Mouse (Mus musculus): ENCODE measurements around the gene Ptgr2. TPM values are rescaled to one million over a fixed set of nuclear protein-coding genes. Genes with fewer than 3 reads are reported as not detected.

The Ptgr2 gene
- polyA plus RNA-seq, 1 experiment from 2014 or later: 27.4 TPM

DNA sequence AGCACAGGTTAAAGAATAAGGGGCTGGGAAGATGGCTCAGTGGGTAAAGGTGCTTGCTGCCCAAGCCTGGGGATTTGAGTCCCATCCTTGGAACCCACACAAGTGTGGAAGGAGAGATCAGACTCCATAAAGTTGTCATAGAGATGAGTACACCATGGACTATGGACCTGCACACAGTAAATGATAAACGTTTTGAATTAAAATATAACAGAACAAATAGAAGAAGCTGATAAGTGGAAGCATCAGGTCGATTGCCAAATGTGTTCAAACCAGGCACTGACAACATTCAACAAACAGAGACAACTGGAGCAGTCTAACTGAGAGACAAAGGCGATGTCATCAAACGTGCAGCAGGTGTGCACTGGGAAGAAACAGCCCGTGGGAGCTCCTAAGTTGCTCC, 11.7 kb upstream of the Ptgr2 start:
- Histone ChIP-seq H3K9ac (ENCODE audit: low read length) (no peak overlapping the region), H3K4me2 (replicated peaks; ENCODE audit: low read depth) (no peak overlapping the region), H3K4me3 (ENCODE audit: low read depth, low read length) (no peak overlapping the region), H3K27ac (replicated peaks) (no peak overlapping the region), H3K36me3 (ENCODE audit: control insufficient read depth, insufficient read depth, low read length) (no peaks in the 10 kb centered on the region), H3K4me1 (replicated peaks; ENCODE audit: control insufficient read depth, insufficient read depth) (no peaks in the 10 kb centered on the region), H3K27me3 (ENCODE audit: control insufficient read depth, insufficient read depth, low read length) (no peaks in the 10 kb centered on the region), H3K9me3 (ENCODE audit: control insufficient read depth, low read length) (no peaks in the 10 kb centered on the region)
- 68% methylated on average over 5 of the region's 5 CpGs for WGBS
- DNase-seq (ENCODE audit: low spot score) (no peak), ATAC-seq (ENCODE audit: low FRiP score, low TSS enrichment) (no peak)
- TF ChIP-seq EP300 (optimal IDR thresholded peaks at IDR 0.05) (no peak), CTCF (IDR thresholded peaks at IDR 0.05; ENCODE audit: low read depth) (no peak)

DNA sequence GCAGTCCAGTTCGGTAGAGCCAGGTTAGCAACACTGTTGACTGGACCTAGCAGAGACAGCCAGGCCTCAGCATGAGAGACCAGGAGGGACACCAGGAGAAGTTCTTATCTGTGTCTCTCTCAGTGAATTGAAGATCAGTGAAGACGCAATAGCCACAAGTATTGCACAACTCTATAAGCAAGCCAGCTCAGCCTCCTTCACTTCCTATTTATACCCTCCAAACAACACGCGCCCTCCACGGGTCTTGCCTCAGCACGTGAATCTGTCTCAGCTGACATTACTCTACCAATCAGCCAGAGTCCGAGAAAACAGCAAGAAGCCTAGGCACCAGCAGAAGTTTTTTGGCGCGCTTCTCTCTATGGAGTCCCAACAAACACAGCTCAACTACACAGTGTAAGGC, 9.7 kb upstream of the Ptgr2 start:
- H3K4me1 ChIP-seq (replicated peaks; ENCODE audit: control insufficient read depth, insufficient read depth): no peaks in the 10 kb centered on the region
- no peak for DNase-seq (ENCODE audit: low spot score)
- H3K27me3 ChIP-seq (ENCODE audit: control insufficient read depth, insufficient read depth, low read length): no peaks in the 10 kb centered on the region
- no peak overlapping the region for H3K27ac ChIP-seq (replicated peaks)
- H3K4me2 ChIP-seq (replicated peaks; ENCODE audit: low read depth): no peak overlapping the region
- H3K36me3 ChIP-seq (ENCODE audit: control insufficient read depth, insufficient read depth, low read length): no peaks in the 10 kb centered on the region
- no peak overlapping the region for H3K4me3 ChIP-seq (ENCODE audit: low read depth, low read length)
- no peak for ATAC-seq (ENCODE audit: low FRiP score, low TSS enrichment)
- 71% methylated on average over 9 of the region's 9 CpGs for WGBS
- H3K9ac ChIP-seq (ENCODE audit: low read length): no peak overlapping the region
- TF ChIP-seq EP300 (optimal IDR thresholded peaks at IDR 0.05) (no peak), CTCF (IDR thresholded peaks at IDR 0.05; ENCODE audit: low read depth) (no peak)
- no peaks in the 10 kb centered on the region for H3K9me3 ChIP-seq (ENCODE audit: control insufficient read depth, low read length)

DNA sequence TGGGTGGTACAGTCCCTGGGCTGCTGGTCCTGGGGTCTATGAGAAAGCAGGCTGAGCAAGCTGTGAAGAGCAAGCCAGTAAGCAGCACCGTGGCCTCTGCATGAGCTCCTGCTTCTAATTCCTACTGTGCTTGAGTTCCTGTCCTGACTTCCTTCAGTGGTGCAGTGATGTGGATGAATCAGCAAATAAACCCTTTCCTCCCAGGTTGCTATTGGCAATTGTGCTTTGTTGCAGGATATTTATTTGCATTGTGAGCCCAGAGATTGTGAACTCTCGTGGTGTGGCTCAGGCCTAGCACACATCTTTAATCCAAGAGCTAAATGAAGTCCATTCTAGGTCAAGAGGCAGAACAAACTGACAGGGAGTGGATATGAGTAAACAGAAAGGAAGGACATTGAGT, 8.7 kb upstream of the Ptgr2 start:
- no peaks in the 10 kb centered on the region for H3K9me3 ChIP-seq (ENCODE audit: control insufficient read depth, low read length)
- no peak overlapping the region for H3K27ac ChIP-seq (replicated peaks)
- H3K4me2 ChIP-seq (replicated peaks; ENCODE audit: low read depth): no peak overlapping the region
- H3K27me3 ChIP-seq (ENCODE audit: control insufficient read depth, insufficient read depth, low read length): no peaks in the 10 kb centered on the region
- no peak overlapping the region for H3K9ac ChIP-seq (ENCODE audit: low read length)
- DNase-seq (ENCODE audit: low spot score) (no peak), ATAC-seq (ENCODE audit: low FRiP score, low TSS enrichment) (peak; percentile 77)
- TF ChIP-seq CTCF (IDR thresholded peaks at IDR 0.05; ENCODE audit: low read depth) (no peak), EP300 (optimal IDR thresholded peaks at IDR 0.05) (no peak)
- no peak overlapping the region for H3K4me3 ChIP-seq (ENCODE audit: low read depth, low read length)
- 66% methylated on average over 2 of the region's 2 CpGs for WGBS
- no peaks in the 10 kb centered on the region for H3K4me1 ChIP-seq (replicated peaks; ENCODE audit: control insufficient read depth, insufficient read depth)
- H3K36me3 ChIP-seq (ENCODE audit: control insufficient read depth, insufficient read depth, low read length): no peaks in the 10 kb centered on the region

DNA sequence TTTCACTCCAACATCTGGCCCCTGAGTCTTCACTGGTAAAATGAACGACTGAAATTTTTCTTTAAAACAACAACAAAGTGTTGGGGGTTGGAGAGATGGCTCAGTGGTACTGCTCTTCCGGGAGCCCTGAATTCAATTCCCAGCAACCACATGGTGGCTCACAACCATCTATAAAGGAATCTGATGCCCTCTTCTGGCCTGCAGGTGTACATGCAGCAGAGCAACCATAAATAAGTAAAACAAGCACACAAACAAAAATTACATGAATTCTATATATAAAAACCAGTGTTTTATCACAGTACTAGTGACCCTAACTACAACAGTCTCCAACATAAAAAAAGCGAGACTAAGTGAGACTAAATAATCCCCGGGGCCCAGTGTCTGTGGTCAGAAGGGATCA, 8.2 kb upstream of the Ptgr2 start:
- 81% methylated on average over 4 of the region's 4 CpGs for WGBS
- Histone ChIP-seq H3K9me3 (ENCODE audit: control insufficient read depth, low read length) (no peaks in the 10 kb centered on the region), H3K4me3 (ENCODE audit: low read depth, low read length) (no peak overlapping the region), H3K9ac (ENCODE audit: low read length) (no peak overlapping the region), H3K27me3 (ENCODE audit: control insufficient read depth, insufficient read depth, low read length) (no peaks in the 10 kb centered on the region), H3K36me3 (ENCODE audit: control insufficient read depth, insufficient read depth, low read length) (no peaks in the 10 kb centered on the region), H3K27ac (replicated peaks) (no peak overlapping the region), H3K4me2 (replicated peaks; ENCODE audit: low read depth) (no peak overlapping the region), H3K4me1 (replicated peaks; ENCODE audit: control insufficient read depth, insufficient read depth) (no peaks in the 10 kb centered on the region)
- no peak for DNase-seq (ENCODE audit: low spot score)
- no peak for TF ChIP-seq EP300 (optimal IDR thresholded peaks at IDR 0.05)
- TF ChIP-seq CTCF (IDR thresholded peaks at IDR 0.05; ENCODE audit: low read depth): peak; percentile 40; the same call in 1 of the 2 replicates
- no peak for ATAC-seq (ENCODE audit: low FRiP score, low TSS enrichment)

DNA sequence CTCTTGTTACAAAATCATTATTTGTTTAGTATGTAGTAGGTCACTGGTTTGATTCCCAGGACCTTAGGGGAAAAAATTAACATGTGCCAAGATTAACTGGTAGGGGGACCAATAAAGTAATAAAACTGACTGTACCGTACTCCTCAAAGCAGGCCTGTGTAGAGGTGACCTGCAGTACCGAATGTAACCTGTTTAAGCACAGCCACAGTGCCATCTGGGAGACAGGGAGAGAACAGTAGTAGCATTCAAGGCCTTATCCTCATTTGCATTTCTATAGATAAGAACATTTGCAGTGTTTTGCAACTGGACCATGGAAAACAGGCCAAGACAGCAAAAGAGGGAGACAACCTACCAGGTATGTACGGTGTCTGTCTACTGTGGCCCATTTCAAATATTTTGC, 7.2 kb upstream of the Ptgr2 start:
- Histone ChIP-seq H3K4me3 (ENCODE audit: low read depth, low read length) (no peak overlapping the region), H3K27me3 (ENCODE audit: control insufficient read depth, insufficient read depth, low read length) (no peaks in the 10 kb centered on the region), H3K9me3 (ENCODE audit: control insufficient read depth, low read length) (no peaks in the 10 kb centered on the region), H3K4me1 (replicated peaks; ENCODE audit: control insufficient read depth, insufficient read depth) (no peaks in the 10 kb centered on the region), H3K4me2 (replicated peaks; ENCODE audit: low read depth) (no peak overlapping the region), H3K36me3 (ENCODE audit: control insufficient read depth, insufficient read depth, low read length) (no peaks in the 10 kb centered on the region), H3K27ac (replicated peaks) (no peak overlapping the region), H3K9ac (ENCODE audit: low read length) (no peak overlapping the region)
- ATAC-seq (ENCODE audit: low FRiP score, low TSS enrichment): 0 out of 2 replicates have a peak, but pooled peaks have one; percentile 52
- peak; percentile 28; the same call in 1 of the 2 replicates for TF ChIP-seq CTCF (IDR thresholded peaks at IDR 0.05; ENCODE audit: low read depth)
- TF ChIP-seq EP300 (optimal IDR thresholded peaks at IDR 0.05): no peak
- DNase-seq (ENCODE audit: low spot score): no peak
- 75% methylated on average over 3 of the region's 3 CpGs for WGBS

DNA sequence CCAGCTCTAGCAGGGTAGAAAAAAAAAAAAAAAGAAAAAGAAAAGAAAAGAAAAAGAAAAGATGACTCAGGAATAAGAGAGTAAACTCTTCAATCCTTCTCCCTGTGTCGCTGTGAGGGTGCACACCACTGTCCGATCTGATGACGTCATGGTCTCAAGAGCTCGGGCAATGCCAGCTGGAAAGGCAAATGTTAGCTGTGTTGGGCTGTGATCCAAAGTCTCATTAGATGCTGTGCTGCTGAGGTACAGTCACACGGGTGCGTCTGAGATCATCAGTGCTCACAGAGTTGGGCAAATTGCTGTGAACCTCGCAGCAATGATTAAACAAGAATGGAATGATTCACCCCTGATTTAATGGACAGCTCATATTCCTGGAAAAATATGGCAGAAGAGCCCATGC, 6.1 kb upstream of the Ptgr2 start:
- 42% methylated on average over 7 of the region's 7 CpGs for WGBS
- no peak for TF ChIP-seq EP300 (optimal IDR thresholded peaks at IDR 0.05)
- no peak for TF ChIP-seq CTCF (IDR thresholded peaks at IDR 0.05; ENCODE audit: low read depth)

More for the DNA sequence above, 6.1 kb upstream of the Ptgr2 start:
- no peaks in the 10 kb centered on the region for H3K9me3 ChIP-seq (ENCODE audit: control insufficient read depth, low read length)
- ATAC-seq (ENCODE audit: low FRiP score, low TSS enrichment) (no peak), DNase-seq (ENCODE audit: low spot score) (no peak)
- no peak overlapping the region for H3K9ac ChIP-seq (ENCODE audit: low read length)
- no peaks in the 10 kb centered on the region for H3K36me3 ChIP-seq (ENCODE audit: control insufficient read depth, insufficient read depth, low read length)
- H3K4me2 ChIP-seq (replicated peaks; ENCODE audit: low read depth): no peak overlapping the region
- no peaks in the 10 kb centered on the region for H3K4me1 ChIP-seq (replicated peaks; ENCODE audit: control insufficient read depth, insufficient read depth)
- H3K27me3 ChIP-seq (ENCODE audit: control insufficient read depth, insufficient read depth, low read length): no peaks in the 10 kb centered on the region
- no peak overlapping the region for H3K27ac ChIP-seq (replicated peaks)
- no peak overlapping the region for H3K4me3 ChIP-seq (ENCODE audit: low read depth, low read length)
